ENCODE assay signal across 8 mouse cellular contexts in genomic region chr2:153071491-153072184, GRCm38 (mm10). TPM values are rescaled to one million over a fixed set of nuclear protein-coding genes. Genes with fewer than 3 reads are reported as not detected.
DNase-seq lines count a peak whose midpoint lies in the region; ATAC-seq and TF ChIP-seq lines count a peak whose summit lies in the region.

No protein-coding gene starts in this region.

- peak overlapping the region; percentile 36 for H3K4me3 ChIP-seq in heart, embryonic 12.5 days
- H3K4me3 ChIP-seq in limb, embryonic 12.5 days (replicated peaks): peak overlapping the region; percentile 37

- H3K9me3 ChIP-seq in heart, embryonic 12.5 days (replicated peaks): no peaks in the 10 kb centered on the region
- no peaks in the 10 kb centered on the region; the same call in 1 of the 2 replicates for H3K9me3 ChIP-seq in limb, embryonic 12.5 days

- peak overlapping the region; percentile 66 for H3K4me2 ChIP-seq in heart, embryonic 12.5 days
- H3K4me2 ChIP-seq in limb, embryonic 12.5 days: peak overlapping the region; percentile 62

- no peak for TF ChIP-seq POLR2A in brain, embryonic 14.5 days (IDR thresholded peaks at IDR 0.05; ENCODE audit: borderline replicate concordance, extremely low read depth, insufficient read depth, insufficient read length, poor library complexity, severe bottlenecking)

- DNase-seq in heart, adult 9 months (ENCODE audit: low spot score in 2 of 2): no peak
- peak; percentile 78 for DNase-seq in brain, embryonic 14.5 days (ENCODE audit: low read depth)
- DNase-seq in frontal cortex, postnatal 36 days (ENCODE audit: low spot score in 2 of 2): peak; percentile 61 to 62
- peak; percentile 72 for DNase-seq in retina, embryonic 14.5 days (ENCODE audit: low spot score)
- DNase-seq in urinary bladder, postnatal 14 days (ENCODE audit: low spot score): no peak
- no peak for DNase-seq in spleen, adult 12 weeks (ENCODE audit: low spot score)

- H3K27me3 ChIP-seq in heart, embryonic 12.5 days (replicated peaks): peaks cover 83% of the 10 kb centered on the region
- peaks cover 76% of the 10 kb centered on the region for H3K27me3 ChIP-seq in limb, embryonic 12.5 days

- ATAC-seq in heart, embryonic 12.5 days (ENCODE audit: insufficient number of reproducible peaks, low FRiP score): 0 out of 2 replicates have a peak, but pooled peaks have one; percentile 10
- ATAC-seq in limb, embryonic 12.5 days (ENCODE audit: insufficient number of reproducible peaks, insufficient read depth, low FRiP score, low TSS enrichment, low read depth): no peak

- no peak for TF ChIP-seq CTCF in brain, embryonic 14.5 days (IDR thresholded peaks at IDR 0.05; ENCODE audit: borderline replicate concordance, extremely low read depth, insufficient read depth, insufficient read length)

- H3K4me1 ChIP-seq in heart, embryonic 12.5 days (replicated peaks): peaks cover 17% of the 10 kb centered on the region
- H3K4me1 ChIP-seq in limb, embryonic 12.5 days (replicated peaks): peaks cover 8% of the 10 kb centered on the region; the same call in 1 of the 2 replicates

- no peak overlapping the region for H3K27ac ChIP-seq in heart, embryonic 12.5 days (ENCODE audit: poor library complexity, severe bottlenecking)
- H3K27ac ChIP-seq in limb, embryonic 12.5 days: no peak overlapping the region

- 30% methylated on average over 67 of the region's 67 CpGs for WGBS in heart, embryonic 12.5 days
- 3% methylated on average over 67 of the region's 67 CpGs for WGBS in limb, embryonic 12.5 days

- peak overlapping the region; percentile 65 for H3K9ac ChIP-seq in heart, embryonic 12.5 days
- H3K9ac ChIP-seq in limb, embryonic 12.5 days (replicated peaks): peak overlapping the region; percentile 57

- H3K36me3 ChIP-seq in heart, embryonic 12.5 days: no peaks in the 10 kb centered on the region
- no peaks in the 10 kb centered on the region for H3K36me3 ChIP-seq in limb, embryonic 12.5 days

RNA-seq across cellular contexts. Expression of gene Ccm2l, which starts 5.9 kb away (rescaled TPM):
- 7.9 and 8.7 TPM in 2 replicates for polyA plus RNA-seq in heart, embryonic 12.5 days (2016; fragmentation: Nextera tagmentation; extraction: Ambion mirVana)
- 8.3 and 8.8 TPM in 2 replicates for polyA plus RNA-seq in brain, embryonic 14.5 days (2012; rRNA removed)
- 2.5 and 3.0 TPM in 2 replicates for polyA plus RNA-seq in limb, embryonic 12.5 days (2016; fragmentation: Nextera tagmentation; extraction: Ambion mirVana)

RNA-seq across cellular contexts. Expression of gene Hck, which starts 36.6 kb away (rescaled TPM):
- polyA plus RNA-seq in heart, embryonic 12.5 days (2016; fragmentation: Nextera tagmentation; extraction: Ambion mirVana): 1.2 and 1.3 TPM in 2 replicates
- polyA plus RNA-seq in brain, embryonic 14.5 days (2012; rRNA removed): 1.6 and 2.3 TPM in 2 replicates
- polyA plus RNA-seq in limb, embryonic 12.5 days (2016; fragmentation: Nextera tagmentation; extraction: Ambion mirVana): 2.9 and 3.9 TPM in 2 replicates

RNA-seq across cellular contexts. Expression of gene Xkr7, which starts 40.0 kb away (rescaled TPM):
- polyA plus RNA-seq in heart, embryonic 12.5 days (2016; fragmentation: Nextera tagmentation; extraction: Ambion mirVana): not detected in 2 replicates
- polyA plus RNA-seq in brain, embryonic 14.5 days (2012; rRNA removed): 12.0 and 18.3 TPM in 2 replicates
- polyA plus RNA-seq in limb, embryonic 12.5 days (2016; fragmentation: Nextera tagmentation; extraction: Ambion mirVana): not detected in 2 replicates

RNA-seq across cellular contexts. Expression of gene Pdrg1, which starts 56.4 kb away (rescaled TPM):
- 94.3 and 96.7 TPM in 2 replicates for polyA plus RNA-seq in heart, embryonic 12.5 days (2016; fragmentation: Nextera tagmentation; extraction: Ambion mirVana)
- polyA plus RNA-seq in brain, embryonic 14.5 days (2012; rRNA removed): 121 and 131 TPM in 2 replicates
- polyA plus RNA-seq in limb, embryonic 12.5 days (2016; fragmentation: Nextera tagmentation; extraction: Ambion mirVana): 95.4 and 104 TPM in 2 replicates

Comparison
In these comparisons a context has a peak if more than half of its experiments do, and no peak if none do; other contexts are left out.
1. DNase-seq: peak in brain, embryonic 14.5 days (single experiment), frontal cortex, postnatal 36 days (2 of 2) and retina, embryonic 14.5 days (single experiment); none in heart, adult 9 months (0 of 2), urinary bladder, postnatal 14 days (single experiment) and spleen, adult 12 weeks (single experiment).
2. RNA of gene Xkr7, which starts 40.0 kb away (polyA plus RNA-seq): 12.0 to 18.3 TPM in brain, embryonic 14.5 days; not detected in heart, embryonic 12.5 days and not detected in limb, embryonic 12.5 days; every median in the first group is over 10 times any median in the second.